Mouse (Mus musculus) liver, adult (tissue): ENCODE measurements around the gene Sec1.

Experiments used
- GATA4 ChIP-seq: IDR thresholded peaks from 2 replicates; pipeline ENCODE4 v1.6.1; 2014; ENCODE audit warnings: mild to moderate bottlenecking, low read length; ENCODE audit not compliant: insufficient replicate concordance

Sec1 gene

DNA sequence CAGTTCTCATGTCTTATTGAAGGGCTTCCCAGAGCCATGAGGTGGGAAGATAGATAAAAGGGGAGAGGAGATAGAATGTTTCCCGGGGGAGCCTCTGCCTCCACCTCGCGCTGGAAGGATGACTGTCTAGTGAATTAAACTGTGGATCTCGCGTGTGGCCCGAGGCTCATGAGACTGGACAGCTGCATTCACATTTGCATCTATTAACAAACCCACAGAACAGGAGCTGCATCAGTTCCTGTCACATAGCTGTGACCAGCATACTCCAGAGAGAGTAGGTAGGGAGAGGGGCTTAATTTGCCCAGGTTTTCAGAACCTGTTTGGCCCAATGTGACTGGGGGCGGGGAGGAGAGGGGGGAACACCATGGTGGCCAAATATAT lies 48.6 kb downstream of the Sec1 start:
- no peak for TF ChIP-seq GATA4

DNA sequence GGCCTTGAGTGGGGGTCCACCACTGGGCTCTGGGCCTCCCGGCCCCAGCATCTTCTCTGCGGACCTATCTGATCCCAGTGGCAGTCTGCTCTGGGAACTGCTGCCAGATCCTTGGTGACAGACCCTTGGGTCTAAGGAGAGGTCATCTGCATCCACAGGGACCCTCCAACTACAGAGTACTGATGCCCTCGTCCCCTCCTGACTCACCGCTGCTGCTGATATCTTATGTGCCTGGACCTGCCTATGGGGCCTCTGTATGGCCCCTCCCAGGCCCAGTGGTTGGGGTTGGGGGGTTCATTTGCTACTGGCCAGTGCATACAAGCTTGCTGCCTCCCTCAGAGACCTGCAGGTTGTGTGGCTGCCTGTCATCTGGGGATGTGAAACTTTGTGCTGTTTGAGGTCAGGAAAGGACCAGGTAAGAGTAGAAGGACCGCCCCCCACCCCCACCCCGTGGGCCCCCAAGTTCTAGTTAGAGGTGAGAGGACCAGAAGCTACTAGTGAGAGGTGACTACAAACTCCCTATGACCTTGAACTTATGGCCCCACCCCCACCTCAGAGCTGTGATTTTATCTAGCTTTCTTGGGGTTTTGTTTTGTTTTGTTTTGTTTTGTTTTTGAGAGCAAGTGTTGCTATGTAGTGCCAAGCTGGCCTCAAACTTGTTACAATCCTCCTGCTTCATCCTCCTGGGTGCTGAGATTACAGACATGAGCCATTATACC lies 49.2 kb downstream of the Sec1 start:
- TF ChIP-seq GATA4, result no peak

DNA sequence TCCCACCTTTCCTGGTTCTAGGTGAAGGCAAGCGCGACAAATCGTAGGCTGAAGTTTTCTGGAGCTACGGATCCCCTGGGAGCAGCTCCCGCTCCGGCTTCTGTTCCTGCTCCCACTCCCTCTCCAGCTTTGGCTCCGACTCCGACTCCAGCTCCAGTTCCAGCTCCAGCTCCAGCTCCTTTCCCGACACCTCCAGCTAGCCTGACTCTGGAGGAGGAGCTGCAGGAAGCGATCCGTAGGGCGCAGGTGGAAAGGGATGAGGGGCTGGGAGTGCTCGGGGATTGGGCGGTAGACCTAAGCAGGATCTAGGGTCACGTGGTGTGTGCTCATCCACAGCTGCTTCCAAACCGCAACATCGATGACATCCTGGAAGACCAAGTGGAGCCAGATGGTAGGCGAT lies 50.0 kb downstream of the Sec1 start:
- no peak for TF ChIP-seq GATA4

DNA sequence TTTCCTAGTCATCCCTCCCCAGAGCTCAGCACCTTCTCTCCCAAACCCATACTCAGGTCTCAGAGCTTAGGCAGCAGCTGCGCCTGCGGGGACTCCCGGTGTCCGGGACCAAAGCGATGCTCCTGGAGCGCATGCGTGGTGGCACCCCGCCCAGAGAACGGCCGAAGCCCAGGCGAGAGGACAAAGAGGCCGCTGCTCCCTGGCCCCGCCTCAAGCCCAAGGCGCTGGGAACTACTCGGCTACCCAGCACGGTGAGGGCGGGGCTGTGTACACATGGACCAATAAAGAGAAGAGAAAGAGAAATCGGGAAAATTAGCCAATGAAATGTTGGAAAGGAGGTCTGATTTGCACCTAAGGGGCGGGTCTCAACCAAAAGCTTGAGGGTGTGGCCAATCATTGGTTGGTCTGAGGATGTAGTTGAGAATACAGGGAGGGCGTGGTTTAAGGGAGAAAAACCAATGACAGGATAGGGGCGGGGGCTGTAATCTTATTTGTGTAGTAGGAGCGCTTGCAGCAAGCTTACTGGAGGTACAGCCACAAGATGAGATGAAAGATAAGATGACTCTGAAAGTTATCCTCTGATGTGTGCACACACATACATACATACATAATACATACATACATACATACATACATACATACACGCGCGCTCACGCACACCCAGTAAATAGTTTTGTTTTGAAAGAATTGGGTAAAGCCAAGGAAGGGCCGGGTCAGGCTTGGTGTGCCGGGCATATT lies 50.6 kb downstream of the Sec1 start:
- TF ChIP-seq GATA4, result no peak

DNA sequence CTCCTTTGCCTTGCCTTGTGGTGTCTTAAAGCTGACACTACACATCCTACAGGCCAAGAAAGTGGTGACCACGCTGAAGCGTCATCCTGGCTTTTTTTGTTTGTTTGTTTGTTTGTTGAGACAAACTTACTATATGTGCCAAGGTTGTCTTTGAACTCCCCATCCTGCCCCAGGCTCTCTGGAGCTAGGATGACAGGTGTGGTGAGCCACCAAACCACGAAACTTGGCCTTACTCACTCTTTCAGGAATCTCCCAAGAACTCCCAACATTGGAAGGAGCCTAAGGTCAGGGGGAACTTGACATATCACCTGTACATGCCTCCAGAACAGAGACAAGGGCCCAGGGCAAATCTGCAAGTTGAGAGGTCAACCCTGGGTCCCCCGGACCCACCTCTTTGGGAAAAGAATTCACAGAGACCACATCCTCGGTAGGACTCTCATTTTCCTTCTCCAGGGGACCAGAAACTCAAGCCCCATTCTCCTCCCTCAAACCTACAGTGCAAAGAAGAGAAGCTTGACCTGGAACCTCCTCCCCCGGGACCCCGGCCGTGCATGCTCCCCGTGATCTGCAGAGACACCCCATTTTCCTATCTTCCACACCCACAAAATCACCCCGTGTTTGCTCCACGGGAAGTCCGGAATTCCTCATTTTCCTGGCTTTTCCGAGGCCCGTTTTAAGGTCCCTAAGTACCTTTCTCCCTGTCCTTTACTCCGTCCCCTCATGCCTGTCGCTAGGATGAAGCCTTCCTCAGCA lies 51.5 kb downstream of the Sec1 start:
- no peak for TF ChIP-seq GATA4

DNA sequence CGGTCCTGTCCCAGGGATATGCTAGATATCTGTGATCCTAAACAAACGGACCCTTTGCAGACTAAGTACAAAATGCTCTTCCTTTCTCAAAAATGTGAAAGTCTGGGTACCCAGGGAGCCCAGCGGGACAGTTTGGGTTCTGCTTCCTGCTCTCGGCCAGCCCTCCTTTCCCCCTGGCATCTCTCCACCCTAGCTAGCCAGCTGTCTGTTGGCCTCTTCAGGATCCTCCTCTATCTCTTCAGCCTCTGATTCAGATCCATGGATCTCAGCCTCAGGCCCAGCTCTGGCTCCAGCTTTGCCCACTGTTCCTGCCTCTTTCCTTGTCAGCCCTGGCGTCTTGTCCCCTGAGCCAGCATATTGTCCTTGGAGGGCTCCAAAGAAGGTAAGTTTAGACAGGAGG lies 52.1 kb downstream of the Sec1 start:
- TF ChIP-seq GATA4, result no peak

DNA sequence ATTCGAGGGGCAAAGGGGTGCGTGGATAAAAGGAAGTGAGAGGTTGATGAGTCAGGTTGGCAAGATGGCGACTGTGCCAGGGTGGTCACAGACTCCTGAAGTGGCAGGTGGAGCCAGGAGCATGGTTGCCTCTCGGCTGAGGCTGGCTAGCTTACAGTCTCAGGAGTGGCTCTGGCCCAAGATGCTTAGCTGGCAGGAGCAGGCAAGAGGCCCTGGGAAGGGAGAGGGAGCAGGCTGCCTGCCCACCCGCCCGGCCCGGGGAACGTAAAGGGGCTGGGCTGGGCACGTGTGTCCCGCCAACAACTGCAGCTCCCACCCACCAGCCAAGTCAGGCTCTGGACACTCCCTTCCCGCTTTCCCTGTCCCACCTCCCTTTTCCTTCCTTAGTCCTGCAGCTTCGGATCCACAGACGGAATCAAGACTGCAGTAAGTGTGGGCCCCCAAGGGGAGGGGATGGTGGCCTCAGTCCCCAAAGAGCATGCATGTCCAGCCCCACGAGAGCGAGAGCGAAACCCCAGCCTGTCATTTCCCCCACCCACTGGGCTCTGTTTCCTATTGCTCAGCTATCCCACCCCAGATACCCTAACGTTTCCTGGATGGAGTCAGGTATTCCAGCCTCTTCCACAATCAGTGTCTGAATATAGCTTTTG lies 52.7 kb downstream of the Sec1 start:
- no peak for TF ChIP-seq GATA4

DNA sequence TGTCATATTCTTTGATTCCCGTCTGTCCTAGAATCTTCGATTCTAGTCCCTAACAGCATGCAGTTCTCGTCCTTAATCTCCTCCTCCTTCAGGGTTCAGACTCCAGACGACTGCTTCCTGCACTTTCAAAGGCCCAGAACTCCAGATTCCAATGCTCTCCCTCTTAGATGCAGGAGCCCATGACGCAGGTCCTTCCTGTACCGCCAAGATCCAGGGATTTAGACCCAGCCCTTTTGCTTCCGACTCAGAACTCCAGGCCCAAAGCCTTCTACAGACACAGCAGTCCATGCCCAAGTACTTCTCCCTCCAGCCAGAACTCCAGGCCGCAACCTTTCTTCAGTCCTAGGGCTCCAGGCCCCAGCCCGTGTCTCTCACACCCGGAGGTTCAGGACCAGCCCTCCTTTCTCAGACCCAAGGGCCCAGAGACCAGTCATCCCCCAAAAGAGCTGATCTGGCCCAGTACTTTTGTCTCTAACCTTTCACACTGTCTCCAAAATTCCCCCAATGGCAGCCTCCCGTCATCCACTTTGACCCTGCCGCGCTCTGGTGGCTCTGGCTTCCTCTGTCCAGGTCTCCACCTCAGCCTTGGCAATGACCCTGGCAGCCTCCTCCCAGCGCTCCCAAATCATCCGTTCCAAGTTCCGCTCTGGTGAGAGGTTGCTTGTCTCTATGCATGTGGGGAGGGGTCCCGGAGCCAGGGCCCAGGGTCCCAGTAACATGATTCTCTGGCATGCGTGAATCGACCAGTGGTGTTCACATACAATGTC lies 53.8 kb downstream of the Sec1 start:
- TF ChIP-seq GATA4, result no peak

DNA sequence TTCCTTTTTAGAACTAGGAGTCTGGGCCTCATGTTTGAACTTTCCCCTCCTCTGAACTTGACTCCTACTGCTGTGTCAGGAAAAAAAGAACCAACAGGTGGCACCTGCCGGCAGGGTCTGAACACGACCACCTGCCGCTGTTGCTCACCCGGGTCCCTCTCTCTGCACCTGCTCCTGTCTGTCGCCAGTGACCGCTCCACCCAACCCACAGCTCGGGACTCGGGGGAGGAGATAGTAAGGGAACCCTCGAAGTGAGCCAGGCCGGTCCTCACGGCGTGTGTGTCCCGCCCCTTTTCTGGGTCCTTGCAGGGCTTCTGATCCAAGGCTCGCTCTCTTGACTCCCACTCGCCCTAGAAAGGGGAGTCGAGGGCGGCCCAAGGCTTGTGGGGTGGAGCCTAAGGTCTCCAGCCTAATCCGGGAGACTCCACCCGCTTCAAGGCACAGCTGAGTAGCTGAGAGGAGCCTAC lies 54.6 kb downstream of the Sec1 start, which contains the start of gene Mamstr:
Gene Mamstr (plus strand): TSS at position 417 of the 467 bp plus-strand sequence.
- TF ChIP-seq GATA4, result no peak

DNA sequence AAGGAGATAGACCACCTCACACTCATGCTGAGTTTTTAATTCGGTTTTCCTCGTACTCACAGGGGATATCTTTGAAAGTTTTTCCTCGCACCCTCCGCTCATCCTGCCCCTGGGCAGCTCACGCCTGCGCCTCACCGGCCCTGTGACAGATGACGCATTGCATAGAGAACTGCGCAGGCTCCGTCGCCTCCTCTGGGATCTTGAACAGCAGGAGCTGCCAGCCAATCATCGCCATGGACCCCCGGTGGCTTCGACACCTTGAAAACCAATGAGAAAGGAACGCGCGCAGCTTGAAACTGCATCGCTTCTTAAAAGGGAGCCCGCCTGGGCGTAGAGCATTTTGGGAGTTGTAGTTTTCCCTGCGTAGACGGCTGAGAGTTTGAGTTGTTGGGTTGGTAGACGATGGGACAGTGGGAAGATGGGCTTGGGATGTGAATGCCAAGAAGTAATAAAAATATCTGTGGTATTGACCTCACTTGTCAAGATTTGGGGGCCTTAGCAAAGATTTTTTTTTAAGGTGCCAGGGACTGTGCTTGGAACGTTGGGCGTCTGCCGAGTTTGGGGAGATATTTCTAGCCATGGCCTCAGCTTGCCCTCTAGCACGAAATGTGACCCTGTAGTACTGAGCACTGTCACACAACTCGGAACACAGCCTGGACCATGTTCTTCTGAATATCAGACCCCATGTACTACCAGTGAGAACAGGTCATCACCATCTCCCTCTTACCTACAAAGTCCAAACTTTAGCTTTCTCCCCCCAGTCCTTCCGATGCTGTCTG lies 55.4 kb downstream of the Sec1 start:
- TF ChIP-seq GATA4, result no peak

DNA sequence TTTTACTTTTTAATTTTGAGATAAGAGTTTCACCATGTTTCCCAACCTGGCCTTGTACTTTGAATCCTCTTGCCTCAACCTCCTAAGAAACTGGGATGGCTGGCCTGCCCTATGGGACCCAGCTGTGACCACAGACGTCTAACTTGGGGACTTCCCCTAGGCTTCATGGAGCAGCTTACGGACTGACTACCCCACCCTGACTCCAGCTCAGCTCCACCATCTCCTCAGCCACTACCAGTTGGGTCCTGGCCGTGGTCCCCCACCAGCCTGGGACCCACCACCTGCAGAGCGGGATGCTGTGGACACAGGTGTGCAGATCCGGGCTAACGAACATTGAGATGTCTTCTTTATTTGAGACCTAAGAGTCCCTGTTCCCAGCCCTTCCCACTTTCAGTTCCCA lies 56.5 kb downstream of the Sec1 start:
- TF ChIP-seq GATA4, result no peak

DNA sequence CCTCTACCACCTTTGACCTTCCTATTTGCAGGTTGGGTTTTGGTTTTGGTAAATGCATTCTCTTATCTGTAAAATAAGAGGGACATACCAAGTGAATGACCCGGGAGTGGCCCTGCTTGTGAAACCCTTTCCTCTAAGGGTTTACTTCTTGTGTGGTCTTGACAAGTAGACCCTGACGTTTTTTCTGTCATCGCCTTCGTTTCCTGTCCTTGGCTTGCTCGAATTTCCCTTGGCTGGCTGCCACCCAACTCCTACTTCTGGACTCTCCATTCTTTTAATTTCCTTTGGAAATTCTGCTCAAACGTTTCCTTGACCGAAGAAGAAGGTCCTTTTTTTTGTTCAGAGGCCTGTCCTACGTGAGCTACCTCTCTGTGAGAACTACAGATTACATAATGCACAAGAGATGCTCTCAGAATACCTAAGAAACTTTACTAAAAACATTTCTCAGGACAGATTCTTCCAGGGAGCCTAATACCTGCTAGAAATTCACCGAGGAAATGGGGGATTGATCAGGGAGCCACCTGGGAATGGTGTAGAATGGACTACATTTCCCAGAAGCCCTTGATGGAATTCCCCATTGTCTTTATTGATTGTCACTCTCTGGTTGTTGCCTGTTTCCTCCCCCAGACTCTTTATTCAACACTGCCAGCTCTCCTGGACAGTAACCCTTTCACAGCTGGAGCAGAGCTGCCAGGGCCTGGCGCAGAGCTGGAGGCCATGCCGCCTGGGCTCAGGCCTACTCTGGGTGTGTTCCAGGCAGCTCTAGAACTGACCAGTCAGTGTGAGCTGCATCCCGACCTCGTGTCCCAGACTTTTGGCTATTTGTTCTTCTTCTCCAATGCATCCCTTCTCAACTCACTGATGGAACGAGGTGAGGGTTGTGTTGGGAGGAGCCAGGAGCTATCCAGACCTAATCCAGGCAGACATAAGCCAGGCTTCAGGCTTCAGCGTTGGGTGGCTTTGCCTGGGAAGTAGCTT lies 58.2 kb downstream of the Sec1 start:
- TF ChIP-seq GATA4, result no peak
